Comparison of ENCODE assay signal across 24 mouse cellular contexts in the genomic region with DNA sequence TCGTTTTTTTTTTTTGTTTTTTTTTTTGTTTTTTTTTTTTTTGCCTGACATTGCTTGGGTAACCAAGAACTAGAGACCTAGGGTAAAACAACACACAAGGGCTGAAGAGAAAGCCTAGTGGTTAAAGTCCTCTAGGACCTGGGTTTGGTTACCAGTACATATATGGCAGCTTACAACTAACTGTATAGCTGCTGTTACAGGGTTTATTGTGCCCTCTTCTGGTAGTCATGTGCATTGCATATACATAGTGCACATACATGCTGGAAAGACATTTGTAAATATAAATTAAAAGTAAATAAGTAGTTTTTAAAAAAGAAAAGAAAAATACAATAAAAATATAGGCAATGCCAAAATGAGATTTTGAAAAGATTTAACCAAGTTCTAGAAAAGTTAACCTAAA. TPM values are rescaled to one million over a fixed set of nuclear protein-coding genes. Genes with fewer than 3 reads are reported as not detected.
DNase-seq lines count a peak whose midpoint lies in the region; ATAC-seq and TF ChIP-seq lines count a peak whose summit lies in the region.
"Had no signal": no experiment of that assay in that cellular context is flagged by ENCODE, and none has a peak within 500 bp of the region (broad histone marks: within the 10 kb centered on the region; RNA-seq: fewer than 3 reads in every experiment).

No protein-coding gene starts in this region.

- no peak overlapping the region for H3K4me3 ChIP-seq in kidney, postnatal 0 days (replicated peaks; ENCODE audit: low read depth, low read length)
- no peak overlapping the region for H3K4me3 ChIP-seq in kidney, embryonic 15.5 days (replicated peaks)
- H3K4me3 ChIP-seq in midbrain, embryonic 11.5 days (ENCODE audit: low read depth, low read length) = no peak overlapping the region
- no peak overlapping the region for H3K4me3 ChIP-seq in midbrain, embryonic 15.5 days
- no peak overlapping the region for H3K4me3 ChIP-seq in ES-E14 (ENCODE audit: insufficient read depth in 1 of 2, low read depth in 1 of 2, low read length in 2 of 2, poor library complexity in 1 of 2, severe bottlenecking in 1 of 2)
- H3K4me3 ChIP-seq: embryonic facial prominence, embryonic 15.5 days; heart, embryonic 12.5 days; hindbrain, embryonic 10.5 days; limb, embryonic 12.5 days had no signal

- DNase-seq in kidney, postnatal 0 days (ENCODE audit: low spot score) = no peak
- peak; percentile 31 for DNase-seq in midbrain, embryonic 11.5 days (ENCODE audit: low spot score, missing footprints)
- DNase-seq in ES-E14 (ENCODE audit: low read depth, low spot score) = no peak
- no peak for DNase-seq in spleen, adult 18-20 months
- no peak for DNase-seq in kidney, adult 9 months
- DNase-seq: cerebellum, adult 11 months; cerebellum, adult 9-11 months; heart, postnatal 10 days; lung, adult 2 months; right cerebral cortex, adult 18-20 months had no signal

- H3K9me3 ChIP-seq in kidney, postnatal 0 days (replicated peaks; ENCODE audit: low read length) = no peaks in the 10 kb centered on the region
- H3K9me3 ChIP-seq in kidney, embryonic 15.5 days (replicated peaks) = no peaks in the 10 kb centered on the region
- no peaks in the 10 kb centered on the region for H3K9me3 ChIP-seq in midbrain, embryonic 11.5 days (ENCODE audit: control insufficient read depth, low read length)
- H3K9me3 ChIP-seq in midbrain, embryonic 15.5 days = no peaks in the 10 kb centered on the region
- H3K9me3 ChIP-seq in ES-E14 (ENCODE audit: control insufficient read depth, insufficient read depth, low read depth, low read length) = no peaks in the 10 kb centered on the region
- H3K9me3 ChIP-seq: embryonic facial prominence, embryonic 15.5 days had no signal

- no peak overlapping the region for H3K4me2 ChIP-seq in kidney, postnatal 0 days (ENCODE audit: low read length)
- no peak overlapping the region for H3K4me2 ChIP-seq in kidney, embryonic 15.5 days
- no peak overlapping the region for H3K4me2 ChIP-seq in midbrain, embryonic 11.5 days
- no peak overlapping the region for H3K4me2 ChIP-seq in midbrain, embryonic 15.5 days
- H3K4me2 ChIP-seq: embryonic facial prominence, embryonic 15.5 days; heart, embryonic 12.5 days; limb, embryonic 12.5 days; liver, embryonic 11.5 days had no signal

- peak; percentile 18; the same call in 1 of the 2 replicates for TF ChIP-seq CTCF in kidney, postnatal 0 days (IDR thresholded peaks at IDR 0.05; ENCODE audit: low read depth)

- in situ Hi-C loops in ES-E14 (cut with MboI; ENCODE audit: low sequenced_read_pairs in 2 of 2, unreplicated experiment in 2 of 2) = no loop called here

- H3K27ac ChIP-seq in kidney, postnatal 0 days = no peak overlapping the region
- no peak overlapping the region for H3K27ac ChIP-seq in kidney, embryonic 15.5 days
- no peak overlapping the region for H3K27ac ChIP-seq in midbrain, embryonic 11.5 days (ENCODE audit: low read depth, low read length)
- H3K27ac ChIP-seq in midbrain, embryonic 15.5 days = no peak overlapping the region
- no peak overlapping the region for H3K27ac ChIP-seq in ES-E14 (ENCODE audit: insufficient read depth, low read depth, low read length, poor library complexity, severe bottlenecking)
- H3K27ac ChIP-seq: embryonic facial prominence, embryonic 15.5 days; hindbrain, embryonic 10.5 days; limb, embryonic 12.5 days; macrophage had no signal

- no peak for ATAC-seq in kidney, postnatal 0 days (replicated peaks; ENCODE audit: low FRiP score, low read depth)
- ATAC-seq in kidney, embryonic 15.5 days (replicated peaks; ENCODE audit: low FRiP score) = no peak
- no peak for ATAC-seq in midbrain, embryonic 11.5 days (ENCODE audit: low FRiP score)
- ATAC-seq in midbrain, embryonic 15.5 days (replicated peaks) = no peak
- ATAC-seq: CD4-positive, CD25-positive, alpha-beta regulatory T cell, adult 4 months; forebrain, embryonic 14.5 days had no signal

- H3K27me3 ChIP-seq in kidney, postnatal 0 days (ENCODE audit: insufficient read depth, low read length) = no peaks in the 10 kb centered on the region
- no peaks in the 10 kb centered on the region for H3K27me3 ChIP-seq in kidney, embryonic 15.5 days
- no peaks in the 10 kb centered on the region for H3K27me3 ChIP-seq in midbrain, embryonic 11.5 days (ENCODE audit: control insufficient read depth, insufficient read depth, low read length)
- no peaks in the 10 kb centered on the region for H3K27me3 ChIP-seq in midbrain, embryonic 15.5 days (replicated peaks)
- H3K27me3 ChIP-seq: embryonic facial prominence, embryonic 15.5 days; heart, embryonic 12.5 days; limb, embryonic 12.5 days had no signal

- WGBS in kidney, postnatal 0 days = 75% methylated on average over 1 of the region's 1 CpGs
- 78% methylated on average over 1 of the region's 1 CpGs for WGBS in kidney, embryonic 15.5 days
- 65% methylated on average over 1 of the region's 1 CpGs for WGBS in midbrain, embryonic 11.5 days
- 94% methylated on average over 1 of the region's 1 CpGs for WGBS in midbrain, embryonic 15.5 days

- H3K4me1 ChIP-seq in kidney, postnatal 0 days (replicated peaks; ENCODE audit: insufficient read depth, low read length) = no peaks in the 10 kb centered on the region
- no peaks in the 10 kb centered on the region for H3K4me1 ChIP-seq in kidney, embryonic 15.5 days
- no peaks in the 10 kb centered on the region for H3K4me1 ChIP-seq in midbrain, embryonic 11.5 days (ENCODE audit: control insufficient read depth, insufficient read depth, low read length)
- H3K4me1 ChIP-seq in midbrain, embryonic 15.5 days = no peaks in the 10 kb centered on the region
- H3K4me1 ChIP-seq in ES-E14 (ENCODE audit: control insufficient read depth in 2 of 2, insufficient read depth in 2 of 2, low read length in 2 of 2, poor library complexity in 1 of 2) = no peaks in the 10 kb centered on the region
- H3K4me1 ChIP-seq: embryonic facial prominence, embryonic 15.5 days; heart, embryonic 12.5 days; hindbrain, embryonic 10.5 days; limb, embryonic 12.5 days had no signal

- no peak overlapping the region for H3K9ac ChIP-seq in kidney, postnatal 0 days (ENCODE audit: low read depth, low read length)
- no peak overlapping the region for H3K9ac ChIP-seq in kidney, embryonic 15.5 days
- H3K9ac ChIP-seq in midbrain, embryonic 11.5 days (ENCODE audit: low read length) = no peak overlapping the region
- no peak overlapping the region for H3K9ac ChIP-seq in midbrain, embryonic 15.5 days
- H3K9ac ChIP-seq in ES-E14 (ENCODE audit: insufficient read depth, low read depth, low read length, poor library complexity, severe bottlenecking) = no peak overlapping the region
- H3K9ac ChIP-seq: embryonic facial prominence, embryonic 15.5 days; heart, embryonic 12.5 days; limb, embryonic 12.5 days had no signal

- no peaks in the 10 kb centered on the region for H3K36me3 ChIP-seq in kidney, postnatal 0 days (ENCODE audit: insufficient read depth, low read length)
- no peaks in the 10 kb centered on the region for H3K36me3 ChIP-seq in kidney, embryonic 15.5 days
- H3K36me3 ChIP-seq in midbrain, embryonic 11.5 days (ENCODE audit: control insufficient read depth, insufficient read depth, low read length) = no peaks in the 10 kb centered on the region
- H3K36me3 ChIP-seq in midbrain, embryonic 15.5 days (replicated peaks) = no peaks in the 10 kb centered on the region
- no peaks in the 10 kb centered on the region for H3K36me3 ChIP-seq in ES-E14 (ENCODE audit: control insufficient read depth, insufficient read depth, low read length, poor library complexity, severe bottlenecking)
- H3K36me3 ChIP-seq: embryonic facial prominence, embryonic 15.5 days; heart, embryonic 12.5 days; hindbrain, embryonic 10.5 days; limb, embryonic 12.5 days had no signal

TF ChIP-seq in ES-E14, 5 proteins besides CTCF, POLR2A, EP300 and RAD21:
- TF ChIP-seq ZNF384 (IDR thresholded peaks at IDR 0.05; ENCODE audit: low read depth, low read length) = no peak
- TF ChIP-seq MAFK (IDR thresholded peaks at IDR 0.05; ENCODE audit: insufficient read depth, low read depth, low read length) = no peak
- 0 out of 2 replicates have a peak, but pooled peaks have one; percentile 16 for TF ChIP-seq ZC3H11A (IDR thresholded peaks at IDR 0.05; ENCODE audit: borderline replicate concordance, low read depth, low read length)
TF ChIP-seq in ES-E14: peak in this region for 1.

RNA-seq across cellular contexts. Expression of a gene that starts 28.8 kb away (rescaled TPM):
- polyA plus RNA-seq in kidney, postnatal 0 days (2015; fragmentation: Nextera tagmentation; extraction: Ambion mirVana) = 0.16 TPM in 1 of 2 replicates, not detected in the other
- polyA plus RNA-seq in kidney, embryonic 15.5 days (2015; fragmentation: Nextera tagmentation; extraction: Ambion mirVana) = 0.93 and 4.7 TPM in 2 replicates
- polyA plus RNA-seq in midbrain, embryonic 11.5 days (2014; fragmentation: Nextera tagmentation; extraction: Ambion mirVana) = 36.2 and 39.3 TPM in 2 replicates
- polyA plus RNA-seq in midbrain, embryonic 15.5 days (2015; fragmentation: Nextera tagmentation; extraction: Ambion mirVana) = 16.8 and 19.2 TPM in 2 replicates
- not detected in 2 replicates for total RNA-seq in ES-E14 (2012; rRNA removed)
- total RNA-seq: common myeloid progenitor, adult 5-6 weeks; gastrocnemius, adult 8-10 months; granulocyte monocyte progenitor cell, adult 5-6 weeks had no signal
- polyA plus RNA-seq: CD4-positive, CD25-positive, alpha-beta regulatory T cell, adult 4 months; heart, embryonic 12.5 days; limb, embryonic 12.5 days; macrophage; testis, adult 2 months had no signal
